Mouse (Mus musculus): Measurements from ENCODE around the gene Olfr319. TPM values are rescaled to one million over a fixed set of nuclear protein-coding genes. Genes with fewer than 3 reads are reported as not detected.

The Olfr319 gene
- polyA plus RNA-seq (2021; fragmentation: Nextera tagmentation): not detected in 2 replicates
- long read RNA-seq, experiment 1: 0 reads
- long read RNA-seq, experiment 2: 0 reads

DNA sequence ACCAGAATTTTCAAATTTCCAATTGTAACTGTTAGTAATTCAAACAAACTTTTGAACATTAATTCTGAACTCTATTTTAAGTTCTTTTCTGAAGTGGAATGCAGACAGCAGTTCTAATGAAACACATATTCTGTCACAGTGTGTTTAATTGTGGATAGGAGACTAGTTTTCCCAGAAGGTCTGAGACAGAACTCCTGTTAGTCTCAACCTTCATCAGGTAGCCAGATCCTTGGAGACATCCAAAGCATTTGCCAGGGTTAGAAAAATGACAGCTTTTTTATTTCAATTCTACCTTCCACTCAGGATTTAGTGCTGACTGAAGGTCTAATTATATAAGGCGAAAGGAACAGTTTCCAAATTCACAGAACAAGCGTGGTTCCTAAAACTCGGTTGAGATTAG is at the start of gene Olfr319:
Gene Olfr319 (plus strand): TSS at position 301 of the 400 bp plus-strand sequence.

DNA sequence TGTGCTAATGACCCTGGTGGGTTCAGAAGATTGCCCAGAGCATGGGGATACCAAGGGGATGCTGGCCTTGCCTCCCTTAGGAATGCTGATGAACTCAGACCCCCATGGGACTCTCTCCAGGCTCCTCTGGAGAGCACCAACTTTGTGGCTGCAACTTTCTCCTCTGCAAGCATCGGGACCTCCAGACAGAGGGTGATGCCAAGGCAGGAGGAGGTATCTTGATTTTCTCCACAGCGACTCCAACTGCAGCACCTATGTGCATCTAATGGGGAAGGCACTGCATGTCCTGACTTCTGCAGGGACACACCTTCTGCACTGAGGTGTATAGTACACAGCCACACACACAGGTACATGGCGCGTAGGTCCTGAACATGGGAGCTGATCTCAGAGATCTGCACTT is 40.4 kb upstream of the Olfr319 start, which contains the start of gene Olfr322:
Gene Olfr322 (plus strand): TSS at position 187 of the 400 bp plus-strand sequence.

DNA sequence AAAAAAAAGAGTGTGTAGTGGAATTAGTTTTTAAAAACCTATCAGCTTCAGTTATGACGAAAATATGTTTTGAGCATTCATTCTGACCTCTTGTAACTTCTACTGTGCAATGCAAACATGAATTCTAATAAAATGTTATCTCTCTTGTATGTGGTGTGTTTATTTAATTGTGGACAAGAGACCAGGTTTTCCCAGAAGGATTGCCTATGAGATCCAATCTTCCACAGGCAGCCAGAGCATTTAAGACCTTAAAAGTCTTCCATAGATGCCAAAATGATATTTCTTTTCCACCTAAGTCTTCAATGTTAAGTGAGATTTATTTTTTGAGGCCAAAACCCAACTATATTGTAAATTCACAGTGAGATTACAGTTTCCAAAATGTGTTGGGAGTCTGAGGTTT is 18.2 kb upstream of the Olfr319 start, which contains the start of gene Olfr320:
Gene Olfr320 (plus strand): TSS at position 301 of the 400 bp plus-strand sequence.

DNA sequence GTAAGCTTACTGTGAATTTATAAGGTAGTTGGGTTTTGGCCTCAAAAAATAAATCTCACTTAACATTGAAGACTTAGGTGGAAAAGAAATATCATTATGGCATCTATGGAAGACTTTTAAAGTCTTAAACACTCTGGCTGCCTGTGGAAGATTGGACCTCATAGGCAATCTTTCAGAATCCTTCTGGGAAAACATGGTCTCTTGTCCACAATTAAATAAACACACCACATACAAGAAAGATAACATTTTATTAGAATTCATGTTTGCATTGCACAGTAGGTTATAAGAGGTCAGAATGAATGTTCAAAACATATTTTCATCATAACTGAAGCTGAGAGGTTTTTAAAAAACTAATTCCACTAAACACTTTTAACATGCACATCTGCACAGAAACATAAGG is 25.0 kb downstream of the Olfr319 start, which contains the start of gene Olfr318:
Gene Olfr318 (minus strand): TSS at position 101 of the 400 bp plus-strand sequence.

DNA sequence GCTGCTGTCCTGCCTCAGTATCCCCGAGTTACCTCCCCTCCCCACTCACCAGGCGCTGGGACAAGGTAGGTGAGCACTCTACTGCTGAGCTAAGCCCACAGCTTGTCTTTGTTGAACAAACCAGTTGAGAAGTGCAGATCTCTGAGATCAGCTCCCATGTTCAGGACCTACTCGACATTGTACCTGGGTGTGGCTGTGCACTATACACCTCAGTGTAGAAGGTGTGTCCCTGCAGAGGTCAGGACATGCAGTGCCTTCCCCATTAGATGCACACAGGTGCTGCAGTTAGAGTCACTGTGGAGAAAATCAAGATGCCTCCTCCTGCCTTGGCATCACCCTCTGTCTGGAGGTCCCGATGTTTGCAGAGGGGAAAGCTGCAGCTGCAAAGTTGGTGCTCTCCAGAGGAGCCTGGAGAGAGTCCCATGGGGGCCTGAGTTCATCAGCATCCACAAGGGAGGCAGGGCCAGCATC is 39.9 kb downstream of the Olfr319 start, which contains the start of gene Olfr317:
Gene Olfr317 (minus strand): TSS at position 421 of the 471 bp plus-strand sequence.

DNA sequence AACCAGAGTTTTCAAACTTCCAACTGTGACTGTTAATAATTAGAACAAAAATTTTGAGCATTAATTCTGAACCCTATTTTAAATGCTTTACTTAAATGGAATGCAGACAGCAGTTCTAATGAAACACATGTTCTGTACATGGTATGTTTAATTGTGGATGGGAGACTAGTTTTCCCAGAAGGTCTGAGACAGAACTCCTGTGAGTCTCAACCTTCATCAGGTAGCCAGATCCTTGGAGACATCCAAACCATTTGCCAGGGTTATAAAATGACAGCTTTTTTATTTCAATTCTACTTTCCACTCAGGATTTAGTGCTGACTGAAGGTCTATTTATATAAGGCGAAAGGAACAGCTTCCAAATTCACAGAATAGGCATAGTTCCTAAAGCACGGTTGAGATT is 53.5 kb downstream of the Olfr319 start, which contains the start of gene Olfr316:
Gene Olfr316 (plus strand): TSS at position 301 of the 400 bp plus-strand sequence.

Other genes with a start within 250 kb of the Olfr319 start
- gene Lypd9, start 246.2 kb upstream of the Olfr319 start, polyA plus RNA-seq (2021; fragmentation: Nextera tagmentation): not detected in 2 replicates
- not detected in 2 replicates for gene Olfr30, start 236.9 kb upstream of the Olfr319 start, polyA plus RNA-seq (2021; fragmentation: Nextera tagmentation)
- not detected in 2 replicates for gene Olfr332, start 206.6 kb upstream of the Olfr319 start, polyA plus RNA-seq (2021; fragmentation: Nextera tagmentation)
- gene Olfr331, start 196.6 kb upstream of the Olfr319 start, polyA plus RNA-seq (2021; fragmentation: Nextera tagmentation): not detected in 2 replicates
- gene Olfr330, start 164.3 kb upstream of the Olfr319 start, polyA plus RNA-seq (2021; fragmentation: Nextera tagmentation): not detected in 2 replicates
- not detected in 2 replicates for gene Olfr329-ps, start 152.7 kb upstream of the Olfr319 start, polyA plus RNA-seq (2021; fragmentation: Nextera tagmentation)
- gene Olfr328, start 143.5 kb upstream of the Olfr319 start, polyA plus RNA-seq (2021; fragmentation: Nextera tagmentation): not detected in 2 replicates
- not detected in 2 replicates for gene Olfr224, start 128.6 kb upstream of the Olfr319 start, polyA plus RNA-seq (2021; fragmentation: Nextera tagmentation)
- not detected in 2 replicates for gene Olfr325, start 121.4 kb upstream of the Olfr319 start, polyA plus RNA-seq (2021; fragmentation: Nextera tagmentation)
- not detected in 2 replicates for gene Olfr324, start 104.0 kb upstream of the Olfr319 start, polyA plus RNA-seq (2021; fragmentation: Nextera tagmentation)
- gene 2210407C18Rik, start 83.1 kb upstream of the Olfr319 start, polyA plus RNA-seq (2021; fragmentation: Nextera tagmentation): not detected in 2 replicates
- not detected in 2 replicates for gene Olfr323, start 68.7 kb upstream of the Olfr319 start, polyA plus RNA-seq (2021; fragmentation: Nextera tagmentation)
- gene Trim58, start 58.7 kb upstream of the Olfr319 start, polyA plus RNA-seq (2021; fragmentation: Nextera tagmentation): not detected in 2 replicates
- gene Olfr322, start 40.4 kb upstream of the Olfr319 start, polyA plus RNA-seq (2021; fragmentation: Nextera tagmentation): not detected in 2 replicates
- not detected in 2 replicates for gene Olfr320, start 18.1 kb upstream of the Olfr319 start, polyA plus RNA-seq (2021; fragmentation: Nextera tagmentation)
- gene Olfr318, start 24.9 kb downstream of the Olfr319 start, polyA plus RNA-seq (2021; fragmentation: Nextera tagmentation): not detected in 2 replicates
- not detected in 2 replicates for gene Olfr317, start 40.0 kb downstream of the Olfr319 start, polyA plus RNA-seq (2021; fragmentation: Nextera tagmentation)
- gene Olfr316, start 53.6 kb downstream of the Olfr319 start, polyA plus RNA-seq (2021; fragmentation: Nextera tagmentation): 1.1 and 2.0 TPM in 2 replicates
- not detected in 2 replicates for gene Olfr315, start 74.0 kb downstream of the Olfr319 start, polyA plus RNA-seq (2021; fragmentation: Nextera tagmentation)
- not detected in 2 replicates for gene Olfr314, start 83.8 kb downstream of the Olfr319 start, polyA plus RNA-seq (2021; fragmentation: Nextera tagmentation)
- gene Fam183b, start 102.8 kb downstream of the Olfr319 start, polyA plus RNA-seq (2021; fragmentation: Nextera tagmentation): 9.7 and 11.3 TPM in 2 replicates
- not detected in 2 replicates for gene Olfr313, start 115.8 kb downstream of the Olfr319 start, polyA plus RNA-seq (2021; fragmentation: Nextera tagmentation)
- not detected in 2 replicates for gene Olfr312, start 130.1 kb downstream of the Olfr319 start, polyA plus RNA-seq (2021; fragmentation: Nextera tagmentation)
- gene Olfr311, start 140.1 kb downstream of the Olfr319 start, polyA plus RNA-seq (2021; fragmentation: Nextera tagmentation): 0.11 TPM in 1 of 2 replicates, not detected in the other
- 4.2 and 5.8 TPM in 2 replicates for gene Gm12258, start 148.0 kb downstream of the Olfr319 start, polyA plus RNA-seq (2021; fragmentation: Nextera tagmentation)
- 2.5 and 5.9 TPM in 2 replicates for gene 2810021J22Rik, start 168.1 kb downstream of the Olfr319 start, polyA plus RNA-seq (2021; fragmentation: Nextera tagmentation)
- gene Zfp39, start 205.1 kb downstream of the Olfr319 start, polyA plus RNA-seq (2021; fragmentation: Nextera tagmentation): 5.0 and 6.9 TPM in 2 replicates
- not detected in 2 replicates for gene Btnl10, start 218.7 kb downstream of the Olfr319 start, polyA plus RNA-seq (2021; fragmentation: Nextera tagmentation)
- 147 and 519 TPM in 2 replicates for gene Rnf187, start 239.8 kb downstream of the Olfr319 start, polyA plus RNA-seq (2021; fragmentation: Nextera tagmentation)
- gene Hist3h2ba, start 249.8 kb downstream of the Olfr319 start, polyA plus RNA-seq (2021; fragmentation: Nextera tagmentation): 12.3 and 50.9 TPM in 2 replicates

All from left cerebral cortex, adult 6 months (tissue).